Mouse (Mus musculus) hindbrain, embryonic 12.5 days (tissue): ENCODE results near the gene Zfp697. TPM values are rescaled to one million over a fixed set of nuclear protein-coding genes. Genes with fewer than 3 reads are reported as not detected.
A peak's percentile ranks its signal among the peaks of the same experiment; 100 is the strongest.
"Not testable (repeated sequence)": the region's sequence is repeated elsewhere in the genome, so short reads cannot be mapped to it uniquely, and the experiment has no call there.

Experiments
- ATAC-seq: fragments of 200-750 bp; cut with Nextera tagmentation; 2 replicates; pipeline ENCODE4 v1.8.0; 2017; ENCODE audit warnings: moderate TSS enrichment; ENCODE audit not compliant: low FRiP score
- H3K27ac ChIP-seq: fragments of 300-500 bp; sonication (generic); 2 replicates; pipeline ENCODE4 v1.5.1; 2016; ENCODE audit warnings: mild to moderate bottlenecking
- H3K27me3 ChIP-seq: fragments of 300-500 bp; sonication (generic); 2 replicates; pipeline ENCODE4 v1.6.1; 2016; ENCODE audit warnings: mild to moderate bottlenecking
- H3K36me3 ChIP-seq: fragments of 300-500 bp; sonication (generic); 2 replicates; pipeline ENCODE4 v1.6.1; 2016; ENCODE audit warnings: mild to moderate bottlenecking
- H3K4me1 ChIP-seq: fragments of 300-500 bp; sonication (generic); 2 replicates; pipeline ENCODE4 v1.6.1; 2016
- H3K4me2 ChIP-seq: fragments of 300-500 bp; sonication (generic); replicated peaks from 2 replicates; pipeline ENCODE4 v1.6.1; 2016; ENCODE audit warnings: mild to moderate bottlenecking
- H3K4me3 ChIP-seq: fragments of 300-500 bp; sonication (generic); 2 replicates; pipeline ENCODE4 v1.5.1; 2016; ENCODE audit warnings: mild to moderate bottlenecking
- H3K9ac ChIP-seq: fragments of 300-500 bp; sonication (generic); 2 replicates; pipeline ENCODE4 v1.6.1; 2016; ENCODE audit warnings: mild to moderate bottlenecking, moderate library complexity
- H3K9me3 ChIP-seq: fragments of 300-500 bp; sonication (generic); replicated peaks from 2 replicates; pipeline ENCODE4 v1.6.1; 2016; ENCODE audit warnings: mild to moderate bottlenecking
- WGBS: fragments of 180-500 bp; shearing (Covaris S2); methylation state at CpG from one replicate; pipeline ENCODE4 v1.1.7; 2016; 5-methylcytosine and 5-hydroxymethylcytosine counted together
- polyA plus RNA-seq: library from polyadenylated mRNA; unstranded; fragments of >200 nt; fragmentation: Nextera tagmentation; extraction: Ambion mirVana; gene quantifications from 2 replicates; pipeline ENCODE4 v1.2.1, GENCODE M21; 2016

The Zfp697 gene
- polyA plus RNA-seq, 1 experiment from 2014 or later, result 12.0 TPM

DNA sequence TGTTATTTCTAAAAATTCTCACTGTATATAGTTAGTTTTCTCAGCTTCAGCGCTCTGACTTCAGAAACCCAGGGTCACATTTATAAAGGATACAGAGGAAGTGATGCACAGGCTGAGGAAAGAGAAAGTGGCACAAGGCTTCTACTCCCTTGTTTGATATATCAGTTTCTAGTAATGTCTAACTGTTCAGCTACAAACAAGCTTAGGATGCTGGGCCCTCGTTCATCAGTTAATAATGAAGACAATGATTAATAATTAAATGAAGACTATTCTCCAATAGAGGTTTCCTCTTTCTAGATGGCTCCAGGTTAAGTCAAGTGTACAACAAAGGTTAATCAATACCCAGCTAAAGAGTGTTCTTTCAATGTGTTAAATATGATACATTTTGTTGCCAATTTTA, 181.6 kb downstream of the Zfp697 start:
- no CpG with 5 or more reads among the region's 2 CpGs for WGBS
- not testable (repeated sequence) for H3K4me2 ChIP-seq, H3K9me3 ChIP-seq, H3K27me3 ChIP-seq, H3K4me3 ChIP-seq, H3K36me3 ChIP-seq, H3K27ac ChIP-seq, H3K9ac ChIP-seq, ATAC-seq, H3K4me1 ChIP-seq

DNA sequence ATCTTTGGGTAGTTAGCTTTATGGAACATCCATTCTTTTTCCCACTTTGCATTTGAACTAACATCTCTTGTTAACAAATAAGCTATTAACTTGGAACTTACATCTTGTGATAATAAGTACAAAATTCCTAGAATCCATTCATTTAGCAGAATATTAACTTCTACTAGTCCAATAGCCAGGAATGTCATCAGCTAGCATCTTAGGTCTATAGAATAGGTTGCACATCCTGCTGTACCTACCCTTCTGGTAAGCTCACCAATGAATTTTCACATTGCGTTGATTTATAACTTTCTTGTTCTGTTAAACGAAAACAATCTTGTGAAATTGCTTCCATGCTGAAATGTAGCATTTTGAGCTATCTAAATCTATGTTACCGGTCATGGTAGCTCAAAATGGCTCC, 182.6 kb downstream of the Zfp697 start:
- H3K4me1 ChIP-seq, H3K4me2 ChIP-seq, H3K9me3 ChIP-seq, H3K27me3 ChIP-seq, H3K4me3 ChIP-seq, H3K27ac ChIP-seq, ATAC-seq, H3K36me3 ChIP-seq, H3K9ac ChIP-seq: not testable (repeated sequence)
- WGBS, result no CpG with 5 or more reads among the region's 3 CpGs

DNA sequence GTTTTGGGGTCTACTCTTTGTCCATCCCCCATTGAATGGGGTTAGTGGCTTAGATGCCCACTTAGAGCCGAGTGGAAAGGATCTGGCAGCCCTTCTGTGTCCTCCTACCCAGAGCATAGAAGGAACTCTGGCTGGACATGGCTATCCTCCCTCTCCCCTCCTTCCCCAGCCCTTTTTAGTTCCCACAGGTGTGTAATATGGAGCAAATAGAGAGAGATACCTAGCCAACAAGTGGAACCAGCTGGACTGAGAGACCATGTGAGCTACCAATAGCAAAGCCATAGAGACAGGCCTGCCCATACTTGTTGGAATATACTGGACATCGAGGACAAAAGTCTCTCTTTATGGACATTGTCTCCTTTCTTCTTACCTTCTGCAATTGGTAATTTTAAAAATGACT, 185.5 kb downstream of the Zfp697 start:
- not testable (repeated sequence) for ATAC-seq, H3K27ac ChIP-seq, H3K4me2 ChIP-seq, H3K36me3 ChIP-seq, H3K4me3 ChIP-seq, H3K9ac ChIP-seq, H3K27me3 ChIP-seq, H3K4me1 ChIP-seq, H3K9me3 ChIP-seq
- 86% methylated on average over 2 of the region's 2 CpGs for whole genome bisulfite sequencing

GRCm38 (mm10) chr3:98581024-98581423, 198.8 kb downstream of the Zfp697 start:
- WGBS, result 92% methylated on average over 1 of the region's 1 CpGs
- H3K27ac ChIP-seq, ATAC-seq, H3K4me1 ChIP-seq, H3K4me2 ChIP-seq, H3K27me3 ChIP-seq, H3K9ac ChIP-seq, H3K36me3 ChIP-seq, H3K9me3 ChIP-seq, H3K4me3 ChIP-seq: not testable (repeated sequence)

GRCm38 (mm10) chr3:98582202-98582601, 199.9 kb downstream of the Zfp697 start:
- H3K36me3 ChIP-seq, H3K9me3 ChIP-seq, H3K9ac ChIP-seq, H3K4me1 ChIP-seq, H3K4me3 ChIP-seq, ATAC-seq, H3K27ac ChIP-seq, H3K27me3 ChIP-seq, H3K4me2 ChIP-seq: not testable (repeated sequence)
- no CpG with 5 or more reads among the region's 1 CpGs for WGBS

- not testable (repeated sequence) for ATAC-seq
Observed at GRCm38 (mm10) chr3:98582622-98583021, 200.4 kb downstream of the Zfp697 start.

DNA sequence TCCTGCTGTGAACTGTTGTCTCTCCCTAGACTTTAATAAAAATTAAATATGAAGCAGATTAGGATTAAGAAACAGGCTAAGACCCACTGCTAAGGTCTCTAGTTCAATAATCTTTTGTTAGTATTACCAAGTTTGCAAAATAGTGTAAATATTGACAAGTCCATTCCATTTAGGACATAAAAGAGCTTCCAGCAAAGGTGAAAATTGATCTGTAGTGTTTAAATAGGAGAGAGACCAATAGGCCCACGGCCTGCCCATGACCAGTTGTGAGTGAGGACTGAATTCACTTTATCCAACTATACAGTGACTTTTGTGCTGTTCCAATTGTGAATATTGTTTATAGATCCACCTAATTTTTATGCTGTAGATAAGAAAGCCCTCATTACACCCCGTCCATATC, 205.5 kb downstream of the Zfp697 start:
- Histone ChIP-seq H3K4me2 (no peak overlapping the region), H3K4me3 (no peak overlapping the region), H3K9ac (no peak overlapping the region), H3K27me3 (no peaks in the 10 kb centered on the region), H3K36me3 (no peaks in the 10 kb centered on the region), H3K27ac (no peak overlapping the region), H3K9me3 (no peaks in the 10 kb centered on the region), H3K4me1 (no peaks in the 10 kb centered on the region)
- WGBS, result 87% methylated on average over 2 of the region's 2 CpGs
- no peak for ATAC-seq

More at GRCm38 (mm10) chr3:98582622-98583021, 200.4 kb downstream of the Zfp697 start:
- H3K4me2 ChIP-seq, H3K4me1 ChIP-seq, H3K4me3 ChIP-seq, H3K9me3 ChIP-seq, H3K9ac ChIP-seq, H3K27ac ChIP-seq, H3K36me3 ChIP-seq, H3K27me3 ChIP-seq: not testable (repeated sequence)

- Histone ChIP-seq H3K4me2 (no peak within 1 kb of the TSS), H3K9me3 (no peaks in the 10 kb centered on the region), H3K4me1 (no peaks in the 10 kb centered on the region), H3K4me3 (no peak within 1 kb of the TSS), H3K9ac (no peak within 1 kb of the TSS), H3K27me3 (no peaks in the 10 kb centered on the region), H3K27ac (no peak within 1 kb of the TSS), H3K36me3 (no peaks in the 10 kb centered on the region)
- ATAC-seq, result no peak
Observed at GRCm38 (mm10) chr3:98588707-98589106, 206.4 kb downstream of the Zfp697 start, which contains the start of gene Gm10681. Gene Gm10681 (minus strand): TSS chr3:98588807.

GRCm38 (mm10) chr3:98613540-98613939, 231.3 kb downstream of the Zfp697 start:
- not testable (repeated sequence) for ATAC-seq, H3K4me1 ChIP-seq, H3K36me3 ChIP-seq, H3K27ac ChIP-seq, H3K9me3 ChIP-seq, H3K9ac ChIP-seq, H3K4me2 ChIP-seq, H3K4me3 ChIP-seq, H3K27me3 ChIP-seq

DNA sequence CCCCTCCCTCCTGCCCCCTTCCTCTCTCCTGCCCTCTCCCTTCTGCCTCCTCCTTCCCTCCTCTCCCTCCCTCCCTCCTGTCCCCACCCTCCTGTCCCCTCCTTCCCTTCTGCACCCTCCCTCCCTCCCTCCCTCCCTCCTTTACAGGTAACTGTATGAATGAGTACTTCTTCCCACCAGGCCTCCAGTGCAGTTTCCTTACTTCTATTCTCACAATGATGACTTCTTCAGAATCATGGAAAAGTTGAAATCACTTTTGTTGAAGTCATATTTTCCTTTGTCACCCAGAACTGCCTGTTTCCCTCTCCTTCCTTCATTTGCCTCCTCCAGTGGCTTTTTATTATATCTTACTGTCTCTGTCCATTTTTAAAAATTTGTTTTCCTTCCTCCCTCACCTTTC, 231.7 kb downstream of the Zfp697 start:
- Histone ChIP-seq H3K4me2 (no peak overlapping the region), H3K4me1 (no peaks in the 10 kb centered on the region), H3K9me3 (no peaks in the 10 kb centered on the region), H3K27me3 (no peaks in the 10 kb centered on the region), H3K27ac (no peak overlapping the region), H3K36me3 (no peaks in the 10 kb centered on the region), H3K4me3 (no peak overlapping the region), H3K9ac (no peak overlapping the region)
- ATAC-seq, result no peak

GRCm38 (mm10) chr3:98614406-98614927, 232.2 kb downstream of the Zfp697 start:
- H3K4me1 ChIP-seq, H3K27ac ChIP-seq, H3K36me3 ChIP-seq, H3K9me3 ChIP-seq, H3K4me3 ChIP-seq, H3K27me3 ChIP-seq, ATAC-seq, H3K9ac ChIP-seq, H3K4me2 ChIP-seq: not testable (repeated sequence)
- WGBS, result 59% methylated on average over 2 of the region's 2 CpGs

DNA sequence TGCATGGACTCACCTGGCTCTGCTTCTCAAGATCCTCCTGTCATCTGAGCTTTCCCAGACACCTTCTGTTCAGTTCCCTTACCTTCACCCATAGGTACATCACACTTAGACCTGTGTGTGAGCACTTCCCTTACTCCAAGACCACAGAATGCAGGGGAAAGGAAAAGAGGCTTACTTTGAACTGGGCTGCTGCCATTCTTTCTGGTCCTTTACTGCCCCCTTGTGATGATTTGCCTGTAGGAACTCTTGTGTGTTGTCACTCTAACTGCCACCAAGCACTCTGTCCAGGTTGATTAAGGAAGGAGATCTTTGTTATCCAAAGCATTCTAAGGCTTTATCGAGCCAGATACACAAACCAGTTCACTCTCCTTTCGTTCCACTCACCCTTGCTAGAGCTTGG, 234.0 kb downstream of the Zfp697 start:
- H3K27ac ChIP-seq, H3K4me2 ChIP-seq, H3K9ac ChIP-seq, H3K9me3 ChIP-seq, H3K36me3 ChIP-seq, H3K27me3 ChIP-seq, H3K4me1 ChIP-seq, H3K4me3 ChIP-seq: not testable (repeated sequence)
- 3% methylated on average over 2 of the region's 2 CpGs for WGBS
- ATAC-seq, result 0 out of 2 replicates have a peak, but pooled peaks have one; percentile 43

- 82% methylated on average over 1 of the region's 1 CpGs for WGBS
- H3K4me1 ChIP-seq, H3K36me3 ChIP-seq, ATAC-seq, H3K4me3 ChIP-seq, H3K4me2 ChIP-seq, H3K9ac ChIP-seq, H3K27ac ChIP-seq, H3K9me3 ChIP-seq, H3K27me3 ChIP-seq: not testable (repeated sequence)
Observed at GRCm38 (mm10) chr3:98616786-98617185, 234.5 kb downstream of the Zfp697 start.

DNA sequence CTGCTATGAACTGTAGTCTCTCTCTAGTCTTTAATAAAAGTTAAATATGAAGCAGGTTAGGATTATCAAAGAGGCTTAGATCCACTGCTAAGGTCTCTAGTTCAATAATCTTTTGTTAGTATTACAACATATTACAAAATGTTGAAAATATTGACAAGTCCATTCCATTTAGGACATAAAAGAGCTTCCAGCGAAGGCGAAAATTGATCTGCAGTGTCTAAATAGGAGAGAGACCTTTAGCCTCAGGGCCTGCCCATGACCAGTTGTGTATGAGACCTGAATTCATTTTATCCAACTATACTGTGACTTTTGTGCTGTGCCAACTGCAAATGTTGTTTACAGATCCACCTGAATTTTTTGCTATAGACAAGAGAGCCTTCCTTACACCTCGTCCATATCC, 247.4 kb downstream of the Zfp697 start:
- no peaks in the 10 kb centered on the region for H3K9me3 ChIP-seq
- H3K4me1 ChIP-seq, result no peaks in the 10 kb centered on the region
- no peak overlapping the region for H3K27ac ChIP-seq
- no peak overlapping the region for H3K4me3 ChIP-seq
- no peak overlapping the region for H3K4me2 ChIP-seq
- H3K27me3 ChIP-seq, result no peaks in the 10 kb centered on the region
- H3K9ac ChIP-seq, result no peak overlapping the region
- no peak for ATAC-seq
- no peaks in the 10 kb centered on the region for H3K36me3 ChIP-seq
- whole genome bisulfite sequencing, result 82% methylated on average over 3 of the region's 3 CpGs
